Mouse (Mus musculus): Measurements from ENCODE around the gene E030018B13Rik. TPM values are rescaled to one million over a fixed set of nuclear protein-coding genes. Genes with fewer than 3 reads are reported as not detected.

E030018B13Rik gene
- total RNA-seq, 4 experiments from 2014 or later: not detected

GRCm38 (mm10) chr7:63914891-63915290 lies 1.8 kb upstream of the E030018B13Rik start:
- DNase-seq (ENCODE audit: low spot score in 2 of 2): no peak

DNA sequence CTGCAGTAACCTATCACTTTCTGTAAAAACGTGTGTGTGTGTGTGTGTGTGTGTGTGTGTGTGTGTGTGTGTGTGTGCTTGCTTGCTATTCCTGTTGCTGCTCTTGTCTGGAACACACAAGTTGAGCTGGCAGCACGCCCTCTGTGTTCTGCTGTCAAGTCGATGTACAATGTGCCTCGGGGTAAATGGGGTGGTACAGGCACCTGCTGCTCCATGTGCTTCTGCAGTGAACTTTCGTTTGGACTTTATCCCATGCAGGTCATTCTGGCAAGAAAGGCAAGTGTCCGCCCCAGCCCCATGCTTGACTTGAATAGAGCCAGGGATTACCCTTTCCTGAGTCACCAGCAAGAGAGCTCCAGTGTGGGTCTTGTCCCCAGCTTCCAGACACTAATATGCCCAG lies 1.0 kb downstream of the E030018B13Rik start:
- no peak for DNase-seq (ENCODE audit: low spot score in 2 of 2)

- DNase-seq (ENCODE audit: low spot score in 2 of 2): no peak
Observed at GRCm38 (mm10) chr7:63918771-63919768, 2.4 kb downstream of the E030018B13Rik start.

DNA sequence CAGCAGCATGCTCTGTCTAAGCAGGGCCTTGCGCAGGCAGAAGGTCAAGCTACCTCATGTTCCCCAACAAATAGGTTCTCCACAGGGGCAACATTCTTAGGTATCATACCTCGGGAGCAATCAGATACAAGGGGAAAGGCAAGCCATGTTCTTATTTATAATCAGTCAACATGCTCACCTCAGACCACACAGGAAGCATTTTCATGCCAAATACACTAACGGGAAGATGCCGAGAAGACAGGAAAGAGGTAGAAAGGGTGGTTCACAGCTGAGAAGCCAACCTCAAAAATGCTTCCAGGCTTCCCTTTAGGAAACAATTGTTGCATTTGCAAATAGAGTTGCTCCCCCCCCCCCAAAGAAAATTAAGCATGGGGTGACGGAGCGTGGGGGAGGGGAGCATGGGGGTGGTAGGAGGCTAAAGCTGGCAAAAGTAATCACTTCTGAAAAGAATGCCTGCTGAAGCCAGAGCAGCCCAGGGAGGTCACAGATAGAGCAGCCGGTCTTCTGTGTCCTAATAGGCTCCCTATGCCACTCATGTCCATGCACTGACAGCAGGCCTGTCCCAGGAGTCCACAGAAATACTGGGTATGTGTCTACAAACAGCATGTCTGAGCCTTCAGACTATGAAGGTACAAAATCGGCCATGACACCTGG lies 5.4 kb downstream of the E030018B13Rik start:
- no peak for DNase-seq (ENCODE audit: low spot score in 2 of 2)

DNA sequence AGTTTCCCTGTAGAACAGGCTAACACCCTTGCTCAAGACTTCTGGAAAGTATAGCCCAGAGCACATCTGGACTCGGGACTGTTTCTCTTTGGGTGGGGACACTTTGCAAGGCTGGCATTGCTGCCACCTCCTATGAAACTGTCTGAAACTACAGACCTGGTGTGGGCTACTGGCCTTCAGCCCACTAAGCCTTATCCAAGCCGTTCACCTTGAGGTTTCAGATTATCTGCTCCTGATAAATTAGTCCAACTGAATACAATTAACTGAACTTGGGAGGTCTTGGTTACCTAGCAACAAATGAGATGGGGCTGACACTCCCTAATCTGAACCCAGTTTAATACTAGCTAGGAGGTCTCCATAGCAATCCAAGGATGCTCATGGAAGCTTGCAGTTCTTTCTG lies 5.9 kb downstream of the E030018B13Rik start:
- DNase-seq (ENCODE audit: low spot score in 2 of 2): no peak

GRCm38 (mm10) chr7:63922975-63923374 lies 6.3 kb downstream of the E030018B13Rik start:
- no peak for DNase-seq (ENCODE audit: low spot score in 2 of 2)

GRCm38 (mm10) chr7:63924151-63924550 lies 7.5 kb downstream of the E030018B13Rik start:
- DNase-seq (ENCODE audit: low spot score in 2 of 2): no peak

GRCm38 (mm10) chr7:63924747-63925412 lies 8.2 kb downstream of the E030018B13Rik start:
- peak; percentile 74 to 87 for DNase-seq (ENCODE audit: low spot score in 2 of 2)

GRCm38 (mm10) chr7:63925413-63926360 lies 9.0 kb downstream of the E030018B13Rik start:
- peak in 1 of 2 experiments; percentile 91 for DNase-seq (ENCODE audit: low spot score in 2 of 2)

DNA sequence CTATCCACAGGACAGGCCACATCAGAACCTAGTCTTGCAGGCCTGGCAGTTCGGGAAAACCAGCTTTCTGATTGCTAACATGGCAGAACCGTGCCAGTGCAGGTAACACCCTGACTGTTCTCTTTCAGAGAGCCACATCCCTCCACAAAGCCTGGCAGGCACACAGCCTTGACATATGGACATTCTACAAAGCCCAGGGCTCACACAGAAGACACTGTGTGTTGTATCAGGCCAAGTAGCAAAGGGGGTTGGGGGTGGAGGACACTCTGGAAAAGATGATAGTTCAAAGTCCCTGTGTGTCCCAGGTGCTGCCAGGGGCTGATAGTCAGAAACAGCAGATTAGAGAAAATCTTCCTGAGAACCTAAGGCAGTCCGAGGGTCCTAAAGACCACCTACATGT lies 9.8 kb downstream of the E030018B13Rik start:
- no peak for DNase-seq (ENCODE audit: low spot score in 2 of 2)

DNA sequence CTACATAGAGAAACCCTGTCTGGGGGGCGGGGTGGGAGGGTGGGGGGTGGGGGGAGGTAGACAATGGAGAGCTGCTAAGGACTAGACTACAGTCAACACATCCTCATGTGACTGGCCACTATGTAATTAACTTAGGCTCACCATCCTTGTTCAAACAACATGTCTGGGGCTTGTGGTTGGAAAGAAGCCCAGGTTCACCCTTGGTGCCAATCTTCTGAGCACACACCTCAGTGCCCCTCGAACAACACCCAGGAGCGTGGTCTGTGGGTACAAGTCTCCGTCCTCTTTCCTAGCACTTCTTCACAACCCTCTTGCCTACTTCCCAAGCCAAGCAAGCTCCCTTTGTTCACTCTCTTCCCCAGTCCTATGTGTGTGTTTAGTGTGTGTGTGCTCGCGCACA lies 10.5 kb downstream of the E030018B13Rik start:
- DNase-seq (ENCODE audit: low spot score in 2 of 2): no peak

GRCm38 (mm10) chr7:63929080-63929479 lies 12.4 kb downstream of the E030018B13Rik start:
- no peak for DNase-seq (ENCODE audit: low spot score in 2 of 2)

DNA sequence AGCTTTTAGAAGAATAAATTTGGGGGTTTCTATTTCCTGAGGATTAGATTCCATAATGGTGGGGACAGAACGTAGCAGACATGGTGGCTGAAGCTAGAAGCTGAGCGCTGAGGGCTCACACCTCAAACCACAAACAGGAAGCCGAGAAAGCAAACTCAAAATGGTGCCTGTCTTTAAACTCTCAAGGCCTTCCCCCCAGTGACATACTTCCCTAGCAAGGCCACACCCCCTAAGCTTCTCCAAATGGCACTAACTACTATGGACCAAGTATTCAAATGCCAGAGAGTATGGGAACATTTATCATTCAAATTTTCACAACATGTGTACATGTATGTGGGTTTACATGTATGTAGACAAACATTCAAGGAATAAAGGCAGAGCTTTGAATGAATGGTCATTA lies 13.5 kb downstream of the E030018B13Rik start:
- no peak for DNase-seq (ENCODE audit: low spot score in 2 of 2)

DNA sequence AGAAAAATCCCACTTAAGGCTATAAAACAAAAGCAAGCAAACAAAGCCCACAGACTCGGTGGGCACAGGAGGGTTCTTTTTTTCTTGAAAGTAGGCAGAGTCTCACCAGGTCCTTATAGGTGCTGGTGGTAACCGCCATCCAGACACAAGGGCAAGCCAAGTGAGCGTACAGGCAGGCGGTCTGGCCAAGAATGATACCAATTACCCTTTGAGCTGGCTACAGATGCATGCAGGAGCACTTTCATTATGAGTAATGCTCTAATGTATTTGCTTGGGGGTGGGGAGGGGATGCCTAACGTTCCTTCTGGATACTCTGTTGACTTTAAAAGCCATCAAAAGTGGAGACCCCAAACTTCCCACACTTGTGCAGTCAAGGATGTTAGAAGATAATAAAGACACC lies 14.1 kb downstream of the E030018B13Rik start:
- DNase-seq (ENCODE audit: low spot score in 2 of 2): no peak

DNA sequence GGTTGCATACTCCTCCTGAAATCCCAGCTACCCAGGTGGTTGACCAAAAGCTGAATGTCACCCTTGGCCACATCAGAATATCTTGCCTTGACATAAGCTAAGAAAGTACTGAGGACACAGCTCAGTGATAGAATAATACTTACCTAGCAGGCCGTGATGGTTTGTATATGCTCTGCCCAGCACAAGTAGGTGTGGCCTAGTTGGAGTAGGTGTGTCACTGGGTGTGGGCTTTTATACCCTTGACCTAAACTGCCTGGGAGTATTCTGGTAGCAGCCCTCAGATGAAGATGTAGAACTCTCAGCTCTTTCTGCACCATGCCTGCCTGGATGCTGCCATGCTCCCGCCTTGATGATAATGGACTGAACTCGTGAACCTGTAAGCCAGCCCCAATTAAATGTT lies 15.8 kb downstream of the E030018B13Rik start:
- no peak for DNase-seq (ENCODE audit: low spot score in 2 of 2)

- DNase-seq (ENCODE audit: low spot score in 2 of 2): no peak
Observed at GRCm38 (mm10) chr7:63933905-63934304, 17.2 kb downstream of the E030018B13Rik start.

DNA sequence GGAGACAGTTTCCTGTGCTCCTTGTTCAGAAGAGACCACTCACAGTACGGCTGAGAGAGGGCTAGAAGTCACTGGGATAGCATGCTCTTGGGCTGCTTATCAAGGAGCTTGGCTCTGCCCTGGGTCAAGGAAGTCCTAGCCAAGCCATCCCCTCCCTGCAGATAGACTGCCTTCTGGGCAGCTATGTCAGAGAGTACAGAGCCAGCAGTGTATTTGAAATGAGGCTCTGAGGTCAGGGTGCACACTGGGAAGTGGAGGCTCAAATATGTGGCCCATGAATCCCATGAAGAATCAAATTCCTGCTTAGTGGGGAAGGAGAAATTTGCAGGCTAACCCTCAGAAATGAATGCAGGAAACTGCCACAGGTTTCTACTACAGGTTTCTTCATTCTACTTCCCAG lies 17.9 kb downstream of the E030018B13Rik start:
- no peak for DNase-seq (ENCODE audit: low spot score in 2 of 2)

- no peak for DNase-seq (ENCODE audit: low spot score in 2 of 2)
Observed at GRCm38 (mm10) chr7:63935809-63936187, 19.1 kb downstream of the E030018B13Rik start.

DNA sequence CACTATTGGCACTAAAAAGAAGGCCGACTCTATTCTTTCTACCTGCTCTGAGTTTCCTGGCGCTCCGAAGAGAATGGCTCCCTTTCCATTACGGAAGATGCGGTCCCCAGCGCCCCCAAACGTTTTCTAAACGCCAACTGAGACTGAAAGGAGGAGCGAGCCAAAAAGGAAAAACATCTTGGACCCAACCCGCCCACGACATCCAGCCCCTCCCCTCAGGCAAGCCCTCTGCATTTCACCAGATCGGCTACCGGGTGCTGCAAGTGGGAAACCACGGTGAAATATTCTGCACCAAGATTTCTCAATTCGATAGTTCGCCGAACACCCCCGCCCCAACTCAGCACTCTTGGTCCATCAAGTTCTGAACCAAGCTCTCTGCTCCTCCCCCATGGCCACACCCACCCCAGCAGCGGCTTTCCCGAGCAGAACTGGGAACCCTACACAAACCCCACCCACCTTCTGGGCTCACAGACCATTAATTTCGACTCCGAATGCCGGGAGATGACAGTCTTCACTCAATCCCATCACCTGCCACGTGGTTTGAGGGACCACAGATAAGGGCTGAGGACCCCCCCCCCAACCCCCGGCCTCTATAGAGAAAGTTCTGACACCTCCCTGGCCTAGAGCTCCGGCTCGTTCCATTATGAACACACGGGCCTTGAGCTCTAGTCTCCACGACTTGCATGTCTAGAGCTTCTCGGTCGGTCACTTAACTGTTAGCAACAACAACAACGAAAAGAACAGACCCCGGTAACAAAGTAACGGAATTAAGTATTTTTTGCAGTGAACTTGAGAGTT lies 19.7 kb downstream of the E030018B13Rik start:
- DNase-seq (ENCODE audit: low spot score in 2 of 2): peak; percentile 66 to 77

DNA sequence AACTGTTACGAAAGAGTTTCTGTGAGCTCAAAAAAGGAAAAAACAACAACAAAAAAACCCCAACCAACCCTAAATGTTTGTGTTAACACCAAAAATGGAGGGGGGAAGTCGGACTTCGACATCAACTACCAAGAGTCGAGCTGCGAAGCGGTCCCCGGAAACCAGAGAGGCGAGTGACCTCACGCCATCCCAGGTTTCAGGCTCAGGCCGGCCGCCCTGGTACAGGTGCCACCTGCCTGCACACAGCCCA lies 20.3 kb downstream of the E030018B13Rik start:
- DNase-seq (ENCODE audit: low spot score in 2 of 2): no peak
